Mouse (Mus musculus) ES-E14 (cell line): ENCODE measurements around the gene Gm10160.

Experiments
- HCFC1 ChIP-seq: IDR thresholded peaks from 2 replicates; pipeline ENCODE4 v1.6.1; 2012; ENCODE audit warnings: low read length, inconsistent platforms, borderline replicate concordance; ENCODE audit not compliant: insufficient read depth
- MAFK ChIP-seq: IDR thresholded peaks from 2 replicates; pipeline ENCODE4 v1.6.1; 2014; ENCODE audit warnings: mild to moderate bottlenecking, low read depth, low read length, inconsistent platforms; ENCODE audit not compliant: insufficient read depth
- ZC3H11A ChIP-seq: IDR thresholded peaks from 2 replicates; pipeline ENCODE4 v1.6.1; 2012; ENCODE audit warnings: low read depth, mild to moderate bottlenecking, inconsistent platforms, low read length, borderline replicate concordance

- TF ChIP-seq HCFC1 (no peak), MAFK (no peak), ZC3H11A (no peak)
Observed at GRCm38 (mm10) chr7:81851706-81852105, 3.9 kb downstream of the Gm10160 start.
